Mouse (Mus musculus) CD8-positive naive resting alpha-beta T cell, adult 57 days (primary cell): ENCODE data around the gene Prr23a1. TPM values are rescaled to one million over a fixed set of nuclear protein-coding genes. Genes with fewer than 3 reads are reported as not detected.

Source experiments
- total RNA-seq: library from RNA; stranded (reverse); gene quantifications from one replicate; pipeline ENCODE4 v1.2.4, GENCODE M21; 2023

Prr23a1 gene
- total RNA-seq: not detected

GRCm38 (mm10) chr9:98842117-98842516 is at the start of gene Prr23a1:
TSS of gene Prr23a1 (plus strand) at chr9:98842503.

GRCm38 (mm10) chr9:98856210-98856609 is 13.9 kb downstream of the Prr23a1 start, which contains the start of gene Prr23a2:
TSS of gene Prr23a2 (plus strand) at chr9:98856494.

DNA sequence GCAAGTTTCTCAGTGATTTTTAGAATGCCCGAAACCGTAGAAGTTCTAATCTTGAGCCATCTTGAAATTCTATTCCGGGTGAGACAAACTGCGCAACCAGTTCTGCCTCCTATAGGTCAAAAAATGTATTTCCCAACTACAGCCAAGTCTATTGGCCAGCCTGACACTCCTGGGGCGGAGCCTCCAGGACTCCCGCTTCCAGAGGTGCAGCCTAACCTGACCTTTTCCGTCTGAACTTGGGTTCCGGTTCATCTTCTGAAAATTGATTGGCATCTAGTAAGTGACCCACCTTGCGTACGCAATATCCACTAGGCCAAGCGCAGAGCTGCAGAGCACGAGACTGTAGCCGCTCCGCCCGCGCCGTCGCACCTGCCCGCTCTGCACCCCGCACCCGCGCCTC is 22.3 kb downstream of the Prr23a1 start, which contains the start of gene Prr23a3:
Gene Prr23a3 (plus strand): TSS at position 197 of the 400 bp plus-strand sequence.

Other genes starting within 250 kb of the Prr23a1 start
- gene Mrps22, start 240.8 kb upstream of the Prr23a1 start, total RNA-seq: 18.8 TPM
- gene Prr23a2, start 14.0 kb downstream of the Prr23a1 start, total RNA-seq: not detected
- gene Prr23a3, start 22.3 kb downstream of the Prr23a1 start, total RNA-seq: not detected
- gene 7420426K07Rik, start 60.6 kb downstream of the Prr23a1 start, total RNA-seq: not detected
- gene Foxl2, start 112.8 kb downstream of the Prr23a1 start, total RNA-seq: not detected
- 29.0 TPM for gene Faim, start 143.9 kb downstream of the Prr23a1 start, total RNA-seq
- gene Gm1123, start 193.2 kb downstream of the Prr23a1 start, total RNA-seq: not detected